Mouse (Mus musculus): ENCODE data around the gene Slc41a2.
A peak's percentile ranks its signal among the peaks of the same experiment; 100 is the strongest.

Gene Slc41a2

DNA sequence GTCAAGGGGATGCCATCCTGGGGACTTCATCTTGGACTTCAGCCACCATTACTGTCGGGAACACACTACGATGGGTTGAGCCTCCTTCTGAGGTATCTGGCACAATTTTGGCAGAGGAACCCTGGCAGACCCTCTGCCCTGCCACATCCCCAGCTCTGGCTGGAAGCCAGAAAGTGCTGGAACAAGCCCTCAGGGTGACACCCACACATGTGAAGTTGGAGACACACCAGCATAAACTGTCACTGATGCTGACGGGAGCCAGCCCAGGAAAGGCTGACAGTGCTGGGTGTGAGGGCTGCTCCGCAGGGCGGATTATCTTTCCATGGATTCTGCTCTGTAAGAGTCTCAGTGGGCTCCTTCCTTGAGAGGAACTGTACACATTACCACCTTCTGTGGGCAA is 150.7 kb downstream of the Slc41a2 start:
- no peak for DNase-seq (ENCODE audit: low read depth in 2 of 2, low spot score in 2 of 2)

GRCm38 (mm10) chr10:83186167-83186566 is 151.5 kb downstream of the Slc41a2 start:
- no peak for DNase-seq (ENCODE audit: low read depth in 2 of 2, low spot score in 2 of 2)

- no peak for DNase-seq (ENCODE audit: low read depth in 2 of 2, low spot score in 2 of 2)
Observed at GRCm38 (mm10) chr10:83185121-83185520, 152.6 kb downstream of the Slc41a2 start.

- DNase-seq (ENCODE audit: low read depth in 2 of 2, low spot score in 2 of 2): no peak
Observed at GRCm38 (mm10) chr10:83184480-83185069, 153.1 kb downstream of the Slc41a2 start.

- no peak for DNase-seq (ENCODE audit: low read depth in 2 of 2, low spot score in 2 of 2)
Observed at GRCm38 (mm10) chr10:83183634-83184479, 153.8 kb downstream of the Slc41a2 start.

DNA sequence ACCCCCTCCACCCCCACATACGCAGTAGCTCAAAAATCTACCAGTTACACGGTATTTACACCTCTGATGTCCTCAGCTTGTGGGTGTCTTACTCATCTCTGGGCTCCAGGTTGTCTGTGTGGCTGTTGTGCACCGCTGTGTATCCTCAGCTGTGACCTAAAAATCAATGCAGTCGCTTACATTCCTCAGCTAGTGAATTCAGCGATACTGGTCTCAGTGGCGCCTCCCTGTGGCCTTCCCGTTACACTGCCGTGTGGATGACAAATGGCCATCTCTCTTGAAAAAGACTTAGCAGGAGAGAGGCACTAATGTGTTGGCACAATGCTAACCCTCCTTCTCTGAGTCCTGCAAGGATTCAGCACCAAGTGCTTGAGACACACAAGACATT is 155.1 kb downstream of the Slc41a2 start:
- DNase-seq (ENCODE audit: low read depth in 2 of 2, low spot score in 2 of 2): peak; percentile 19 to 44

- DNase-seq (ENCODE audit: low read depth in 2 of 2, low spot score in 2 of 2): no peak
Observed at GRCm38 (mm10) chr10:83181831-83182572, 155.7 kb downstream of the Slc41a2 start.
